Mouse (Mus musculus): ENCODE measurements around the gene 1810010H24Rik. TPM values are rescaled to one million over a fixed set of nuclear protein-coding genes. Genes with fewer than 3 reads are reported as not detected.
"Not testable (repeated sequence)": the region's sequence is repeated elsewhere in the genome, so short reads cannot be mapped to it uniquely, and the experiment has no call there.

1810010H24Rik gene
- polyA plus RNA-seq, 2 experiments, result 1.9 to 2.6 TPM

- Histone ChIP-seq H3K4me2 (ENCODE audit: low read depth) (no peak overlapping the region), H3K4me1 (replicated peaks; ENCODE audit: control insufficient read depth in 2 of 2, insufficient read depth in 2 of 2, low read length in 1 of 2) (peaks cover 3 to 7% of the 10 kb centered on the region in 2 experiments), H3K27me3 (ENCODE audit: control insufficient read depth, insufficient read depth, low read length) (no peaks in the 10 kb centered on the region), H3K9ac (replicated peaks) (no peak overlapping the region), H3K27ac (no peak overlapping the region), H3K4me3 (ENCODE audit: insufficient read depth in 1 of 2, low read depth in 2 of 2, low read length in 2 of 2) (no peak overlapping the region), H3K36me3 (replicated peaks; ENCODE audit: control insufficient read depth, insufficient read depth, low read depth) (peaks cover 26% of the 10 kb centered on the region), H3K9me3 (ENCODE audit: control insufficient read depth, low read length) (no peaks in the 10 kb centered on the region)
- ATAC-seq (ENCODE audit: insufficient read depth), result no peak
- WGBS (ENCODE audit: insufficient replicate concordance), result 76% methylated on average over 4 of the region's 4 CpGs
- no peak for TF ChIP-seq CTCF (IDR thresholded peaks at IDR 0.05; ENCODE audit: low read depth)
- DNase-seq (ENCODE audit: low read depth in 3 of 3, low spot score in 3 of 3), result no peak
Measured at GRCm38 (mm10) chr11:107045546-107045945, 20.1 kb downstream of the 1810010H24Rik start.

- Histone ChIP-seq H3K9ac (replicated peaks) (no peak overlapping the region), H3K27me3 (ENCODE audit: control insufficient read depth, insufficient read depth, low read length) (no peaks in the 10 kb centered on the region), H3K4me3 (ENCODE audit: insufficient read depth in 1 of 2, low read depth in 2 of 2, low read length in 2 of 2) (no peak overlapping the region), H3K4me2 (ENCODE audit: low read depth) (no peak overlapping the region), H3K4me1 (replicated peaks; ENCODE audit: control insufficient read depth in 2 of 2, insufficient read depth in 2 of 2, low read length in 1 of 2) (peaks cover 3 to 7% of the 10 kb centered on the region in 2 experiments), H3K36me3 (replicated peaks; ENCODE audit: control insufficient read depth, insufficient read depth, low read depth) (peaks cover 18% of the 10 kb centered on the region), H3K27ac (no peak overlapping the region), H3K9me3 (ENCODE audit: control insufficient read depth, low read length) (no peaks in the 10 kb centered on the region)
- DNase-seq (ENCODE audit: low read depth in 3 of 3, low spot score in 3 of 3) (no peak), ATAC-seq (ENCODE audit: insufficient read depth) (no peak)
- no peak for TF ChIP-seq CTCF (IDR thresholded peaks at IDR 0.05; ENCODE audit: low read depth)
- no peak for TF ChIP-seq EP300 (IDR thresholded peaks at IDR 0.05; ENCODE audit: low read depth)
- WGBS (ENCODE audit: insufficient replicate concordance), result 82% methylated on average over 15 of the region's 15 CpGs
Measured at GRCm38 (mm10) chr11:107046766-107047620, 21.5 kb downstream of the 1810010H24Rik start.

GRCm38 (mm10) chr11:107054870-107055269 lies 29.4 kb downstream of the 1810010H24Rik start:
- ATAC-seq (ENCODE audit: insufficient read depth), result peak; percentile 57
- TF ChIP-seq EP300 (IDR thresholded peaks at IDR 0.05; ENCODE audit: low read depth) (no peak), CTCF (IDR thresholded peaks at IDR 0.05; ENCODE audit: low read depth) (no peak)
- no peaks in the 10 kb centered on the region for H3K9me3 ChIP-seq (ENCODE audit: control insufficient read depth, low read length)
- H3K27me3 ChIP-seq (ENCODE audit: control insufficient read depth, insufficient read depth, low read length), result no peaks in the 10 kb centered on the region
- H3K36me3 ChIP-seq (replicated peaks; ENCODE audit: control insufficient read depth, insufficient read depth, low read depth), result peaks cover 65% of the 10 kb centered on the region
- H3K4me3 ChIP-seq (ENCODE audit: insufficient read depth in 1 of 2, low read depth in 2 of 2, low read length in 2 of 2), result no peak overlapping the region
- H3K4me2 ChIP-seq (ENCODE audit: low read depth), result no peak overlapping the region
- 78% methylated on average over 6 of the region's 6 CpGs for WGBS (ENCODE audit: insufficient replicate concordance)
- no peaks in the 10 kb centered on the region; a peak in 1 of 4 replicates for H3K4me1 ChIP-seq (replicated peaks; ENCODE audit: control insufficient read depth in 2 of 2, insufficient read depth in 2 of 2, low read length in 1 of 2)
- no peak overlapping the region for H3K27ac ChIP-seq
- H3K9ac ChIP-seq (replicated peaks), result no peak overlapping the region
- DNase-seq (ENCODE audit: low read depth in 3 of 3, low spot score in 3 of 3), result peak in 1 of 3 experiments; percentile 6

- no peak for ATAC-seq (ENCODE audit: insufficient read depth)
- H3K4me1 ChIP-seq (replicated peaks; ENCODE audit: control insufficient read depth in 2 of 2, insufficient read depth in 2 of 2, low read length in 1 of 2), result no peaks in the 10 kb centered on the region; a peak in 1 of 4 replicates
- 84% methylated on average over 6 of the region's 6 CpGs for WGBS (ENCODE audit: insufficient replicate concordance)
- H3K27me3 ChIP-seq (ENCODE audit: control insufficient read depth, insufficient read depth, low read length), result no peaks in the 10 kb centered on the region
- H3K4me2 ChIP-seq (ENCODE audit: low read depth), result no peak overlapping the region
- peaks cover 73% of the 10 kb centered on the region for H3K36me3 ChIP-seq (replicated peaks; ENCODE audit: control insufficient read depth, insufficient read depth, low read depth)
- no peak overlapping the region for H3K27ac ChIP-seq
- H3K9ac ChIP-seq (replicated peaks), result no peak overlapping the region
- H3K9me3 ChIP-seq (ENCODE audit: control insufficient read depth, low read length), result no peaks in the 10 kb centered on the region
- TF ChIP-seq CTCF (IDR thresholded peaks at IDR 0.05; ENCODE audit: low read depth), result no peak
- no peak for TF ChIP-seq EP300 (IDR thresholded peaks at IDR 0.05; ENCODE audit: low read depth)
- DNase-seq (ENCODE audit: low read depth in 3 of 3, low spot score in 3 of 3), result no peak
- no peak overlapping the region for H3K4me3 ChIP-seq (ENCODE audit: insufficient read depth in 1 of 2, low read depth in 2 of 2, low read length in 2 of 2)
Measured at GRCm38 (mm10) chr11:107057391-107057790, 31.9 kb downstream of the 1810010H24Rik start.

GRCm38 (mm10) chr11:107059634-107060033 lies 34.2 kb downstream of the 1810010H24Rik start:
- H3K4me2 ChIP-seq (ENCODE audit: low read depth); H3K27ac ChIP-seq; H3K27me3 ChIP-seq (ENCODE audit: control insufficient read depth, insufficient read depth, low read length); H3K9me3 ChIP-seq (ENCODE audit: control insufficient read depth, low read length); H3K4me1 ChIP-seq (replicated peaks; ENCODE audit: control insufficient read depth in 2 of 2, insufficient read depth in 2 of 2, low read length in 1 of 2); DNase-seq (ENCODE audit: low read depth in 3 of 3, low spot score in 3 of 3); H3K4me3 ChIP-seq (ENCODE audit: insufficient read depth in 1 of 2, low read depth in 2 of 2, low read length in 2 of 2); H3K9ac ChIP-seq (replicated peaks): not testable (repeated sequence)
- peaks cover 57% of the 10 kb centered on the region for H3K36me3 ChIP-seq (replicated peaks; ENCODE audit: control insufficient read depth, insufficient read depth, low read depth)
- 0 out of 2 replicates have a peak, but pooled peaks have one; percentile 9 for ATAC-seq (ENCODE audit: insufficient read depth)
- WGBS (ENCODE audit: insufficient replicate concordance), result 39% methylated on average over 3 of the region's 3 CpGs
- peak; percentile 35; the same call in 1 of the 2 replicates for TF ChIP-seq EP300 (IDR thresholded peaks at IDR 0.05; ENCODE audit: low read depth)

Data from liver, embryonic 14.5 days (tissue).